Mouse (Mus musculus): ENCODE measurements around the gene Rgs17. TPM values are rescaled to one million over a fixed set of nuclear protein-coding genes. Genes with fewer than 3 reads are reported as not detected.
"Not testable (repeated sequence)": the region's sequence is repeated elsewhere in the genome, so short reads cannot be mapped to it uniquely, and the experiment has no call there.

The Rgs17 gene
- total RNA-seq (2017), result not detected in 3 replicates

DNA sequence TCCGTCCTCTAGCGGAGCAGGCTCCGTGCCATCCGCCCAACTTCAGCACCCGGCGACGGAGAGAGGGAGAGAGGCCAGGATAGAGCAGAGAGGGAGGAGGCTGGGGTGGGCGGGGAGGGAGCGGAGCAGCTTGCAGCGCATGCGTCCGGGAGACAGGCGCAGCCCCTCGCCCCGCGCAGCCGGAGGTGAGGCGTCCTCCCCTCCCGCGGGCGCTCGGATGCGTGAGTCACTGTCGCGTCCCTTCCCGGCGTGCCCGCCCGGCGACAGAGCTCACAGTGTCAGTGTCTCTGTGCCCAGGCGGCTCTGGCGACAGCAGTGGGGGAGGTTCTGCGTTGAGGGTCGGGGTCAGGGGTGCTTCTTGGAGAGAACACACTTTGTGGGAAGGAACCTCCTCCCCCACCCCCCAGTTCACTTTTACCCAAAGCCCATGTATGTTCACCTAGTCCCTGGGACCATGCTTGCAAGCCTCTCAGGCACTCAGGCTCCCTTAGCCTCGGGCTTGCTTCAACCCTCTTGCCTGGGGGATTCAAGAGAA, at the start of gene Rgs17:
Gene Rgs17, minus strand, starts transcription at position 107 of the 535 bp plus-strand sequence.
- no peak for ATAC-seq (replicated peaks; ENCODE audit: insufficient number of reproducible peaks, low FRiP score, low TSS enrichment, poor library complexity, severe bottlenecking)

GRCm38 (mm10) chr10:5967655-5968054, 45.5 kb upstream of the Rgs17 start:
- no peak for ATAC-seq (replicated peaks; ENCODE audit: insufficient number of reproducible peaks, low FRiP score, low TSS enrichment, poor library complexity, severe bottlenecking)

DNA sequence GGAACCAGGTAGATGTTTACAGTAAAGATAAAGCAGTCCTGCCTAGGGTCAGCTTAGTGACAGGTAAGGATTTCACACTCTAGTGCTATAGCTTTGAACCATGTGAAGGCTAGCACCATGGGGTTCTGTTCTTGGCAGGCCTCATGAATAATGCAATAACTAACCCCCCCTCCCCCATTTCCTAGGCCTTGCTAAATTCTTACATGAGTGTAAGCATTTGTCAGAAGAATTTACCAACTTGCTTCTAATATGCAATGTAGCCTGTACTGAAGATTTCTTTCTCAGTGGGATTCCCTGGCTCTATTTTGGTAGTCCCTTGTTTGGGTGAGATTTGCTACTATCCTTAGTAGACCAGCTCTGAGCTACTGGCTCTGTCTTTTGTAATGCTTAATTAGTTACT, 31.6 kb upstream of the Rgs17 start:
- not testable (repeated sequence) for ATAC-seq (replicated peaks; ENCODE audit: insufficient number of reproducible peaks, low FRiP score, low TSS enrichment, poor library complexity, severe bottlenecking)

GRCm38 (mm10) chr10:5924261-5924660, 2.1 kb upstream of the Rgs17 start:
- no peak for ATAC-seq (replicated peaks; ENCODE audit: insufficient number of reproducible peaks, low FRiP score, low TSS enrichment, poor library complexity, severe bottlenecking)

- no peak for ATAC-seq (replicated peaks; ENCODE audit: insufficient number of reproducible peaks, low FRiP score, low TSS enrichment, poor library complexity, severe bottlenecking)
Observed at GRCm38 (mm10) chr10:5923096-5923495, 896 bp upstream of the Rgs17 start.

GRCm38 (mm10) chr10:5921771-5922170, 429 bp downstream of the Rgs17 start:
- ATAC-seq (replicated peaks; ENCODE audit: insufficient number of reproducible peaks, low FRiP score, low TSS enrichment, poor library complexity, severe bottlenecking), result no peak

DNA sequence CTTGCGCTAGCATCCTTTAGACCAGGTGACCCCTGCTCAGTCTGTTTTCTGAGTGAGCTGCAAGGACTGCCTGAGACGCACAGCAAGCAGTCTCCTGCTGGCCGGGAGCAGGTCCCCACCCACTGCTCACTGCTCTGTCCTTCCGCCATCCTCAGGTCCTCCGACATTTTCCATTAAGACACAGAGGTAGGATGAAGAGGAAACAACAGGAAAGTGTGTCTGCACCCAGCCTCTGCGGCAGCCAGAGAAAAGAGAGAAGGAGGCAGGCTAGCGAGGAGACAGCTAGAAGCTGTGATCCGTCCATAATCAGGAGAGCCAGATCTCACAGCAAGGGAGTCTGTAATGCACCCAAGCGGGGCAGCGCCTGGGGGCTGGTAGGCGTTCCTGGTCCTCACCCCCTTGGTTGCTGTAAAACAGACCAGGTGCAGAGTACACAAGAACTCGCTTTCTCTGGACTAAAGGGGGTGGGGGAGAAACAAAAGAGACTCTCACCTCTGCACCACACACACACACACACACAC, 1.1 kb downstream of the Rgs17 start:
- no peak for ATAC-seq (replicated peaks; ENCODE audit: insufficient number of reproducible peaks, low FRiP score, low TSS enrichment, poor library complexity, severe bottlenecking)

GRCm38 (mm10) chr10:5904399-5904798, 17.8 kb downstream of the Rgs17 start:
- ATAC-seq (replicated peaks; ENCODE audit: insufficient number of reproducible peaks, low FRiP score, low TSS enrichment, poor library complexity, severe bottlenecking), result no peak

DNA sequence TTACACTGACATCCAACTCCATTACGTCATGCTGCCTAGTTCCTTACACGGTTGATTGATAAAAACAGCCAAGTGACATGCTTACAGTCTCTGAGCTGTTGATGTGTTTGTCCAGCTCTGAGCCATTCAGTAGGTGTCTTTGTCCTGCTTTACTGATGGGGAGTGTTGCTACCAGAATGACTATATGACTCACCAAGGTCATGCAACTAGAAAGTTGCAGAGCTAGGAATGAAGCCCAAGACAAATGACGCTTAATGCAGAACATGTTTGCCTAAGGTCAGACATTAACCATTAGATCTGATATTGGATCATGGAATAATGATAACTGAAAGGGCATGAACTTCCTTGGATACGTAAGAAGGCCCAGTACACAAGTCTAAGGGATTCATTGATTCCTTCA, 20.4 kb downstream of the Rgs17 start:
- ATAC-seq (replicated peaks; ENCODE audit: insufficient number of reproducible peaks, low FRiP score, low TSS enrichment, poor library complexity, severe bottlenecking), result no peak

GRCm38 (mm10) chr10:5900731-5901130, 21.5 kb downstream of the Rgs17 start:
- ATAC-seq (replicated peaks; ENCODE audit: insufficient number of reproducible peaks, low FRiP score, low TSS enrichment, poor library complexity, severe bottlenecking), result no peak

GRCm38 (mm10) chr10:5877106-5877505, 45.1 kb downstream of the Rgs17 start:
- no peak for ATAC-seq (replicated peaks; ENCODE audit: insufficient number of reproducible peaks, low FRiP score, low TSS enrichment, poor library complexity, severe bottlenecking)

DNA sequence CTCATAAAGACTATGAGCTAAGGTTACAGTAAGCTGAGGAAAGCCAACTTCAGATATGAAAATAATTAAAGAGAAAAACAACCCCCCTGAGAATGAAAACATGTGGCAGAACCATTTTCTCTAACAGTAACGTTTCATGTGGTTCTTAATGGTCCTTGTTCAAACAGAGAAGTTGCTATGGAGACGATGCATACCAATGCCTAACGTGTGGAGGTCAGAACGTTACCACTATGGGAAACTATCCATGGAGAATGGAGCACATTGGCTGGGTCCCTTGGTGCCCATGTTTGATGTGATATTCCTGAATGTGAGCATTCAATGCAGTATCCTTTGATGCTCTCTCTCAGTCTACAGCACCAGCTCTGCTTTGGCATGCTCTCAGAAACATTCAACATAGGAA, 51.1 kb downstream of the Rgs17 start:
- ATAC-seq (replicated peaks; ENCODE audit: insufficient number of reproducible peaks, low FRiP score, low TSS enrichment, poor library complexity, severe bottlenecking), result no peak

- no peak for ATAC-seq (replicated peaks; ENCODE audit: insufficient number of reproducible peaks, low FRiP score, low TSS enrichment, poor library complexity, severe bottlenecking)
Observed at GRCm38 (mm10) chr10:5867981-5868552, 54.1 kb downstream of the Rgs17 start.

GRCm38 (mm10) chr10:5865996-5866395, 56.2 kb downstream of the Rgs17 start:
- no peak for ATAC-seq (replicated peaks; ENCODE audit: insufficient number of reproducible peaks, low FRiP score, low TSS enrichment, poor library complexity, severe bottlenecking)

- ATAC-seq (replicated peaks; ENCODE audit: insufficient number of reproducible peaks, low FRiP score, low TSS enrichment, poor library complexity, severe bottlenecking), result no peak
Observed at GRCm38 (mm10) chr10:5862669-5863068, 59.5 kb downstream of the Rgs17 start.

GRCm38 (mm10) chr10:5860849-5861248, 61.4 kb downstream of the Rgs17 start:
- no peak for ATAC-seq (replicated peaks; ENCODE audit: insufficient number of reproducible peaks, low FRiP score, low TSS enrichment, poor library complexity, severe bottlenecking)

GRCm38 (mm10) chr10:5859729-5860128, 62.5 kb downstream of the Rgs17 start:
- ATAC-seq (replicated peaks; ENCODE audit: insufficient number of reproducible peaks, low FRiP score, low TSS enrichment, poor library complexity, severe bottlenecking), result no peak

GRCm38 (mm10) chr10:5857996-5858549, 64.1 kb downstream of the Rgs17 start:
- no peak for ATAC-seq (replicated peaks; ENCODE audit: insufficient number of reproducible peaks, low FRiP score, low TSS enrichment, poor library complexity, severe bottlenecking)

GRCm38 (mm10) chr10:5853290-5853868, 68.8 kb downstream of the Rgs17 start:
- no peak for ATAC-seq (replicated peaks; ENCODE audit: insufficient number of reproducible peaks, low FRiP score, low TSS enrichment, poor library complexity, severe bottlenecking)

- no peak for ATAC-seq (replicated peaks; ENCODE audit: insufficient number of reproducible peaks, low FRiP score, low TSS enrichment, poor library complexity, severe bottlenecking)
Observed at GRCm38 (mm10) chr10:5846939-5847338, 75.3 kb downstream of the Rgs17 start.
